Mouse (Mus musculus): ENCODE measurements at regions not wholly inside any gene's neighbourhood (a gene's known extent, or its start where the extent isn't known, plus 50 kb on each side); places are given as distances from the start of the nearest gene placed in this dataset.

- no peak for DNase-seq (ENCODE audit: extremely low spot score in 1 of 2, low spot score in 1 of 2)
Measured at GRCm38 (mm10) chr13:30600194-30600593, 55.0 kb upstream of the Uqcrfs1 start.

GRCm38 (mm10) chr13:30600625-30601407 is 55.7 kb upstream of the Uqcrfs1 start:
- no peak for DNase-seq (ENCODE audit: extremely low spot score in 1 of 2, low spot score in 1 of 2)

DNA sequence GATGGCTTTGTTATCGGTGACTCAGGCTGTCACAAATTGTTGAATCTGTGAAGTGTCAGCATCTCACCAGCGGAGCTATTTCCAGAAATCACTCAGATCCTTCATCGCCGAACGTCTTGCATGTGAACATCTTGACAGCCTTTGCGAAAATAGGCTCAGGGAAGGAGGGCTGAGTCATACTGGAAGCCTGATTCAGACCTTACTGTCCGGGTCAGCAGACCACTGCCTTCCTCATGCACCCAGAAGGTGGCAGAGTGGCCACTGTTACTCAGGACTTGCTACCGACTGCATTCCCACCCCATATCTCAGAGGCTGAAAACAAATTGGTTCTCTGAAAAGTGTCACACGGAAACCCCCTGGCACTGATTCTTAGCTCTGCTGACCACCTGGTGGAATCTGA is 55.9 kb upstream of the Dusp22 start:
- DNase-seq (ENCODE audit: extremely low spot score in 1 of 2, low spot score in 1 of 2): peak in 1 of 2 experiments; percentile 13

GRCm38 (mm10) chr13:30607343-30607742 is 52.5 kb upstream of the Dusp22 start:
- no peak for DNase-seq (ENCODE audit: extremely low spot score in 1 of 2, low spot score in 1 of 2)

- no peak for DNase-seq (ENCODE audit: extremely low spot score in 1 of 2, low spot score in 1 of 2)
Measured at GRCm38 (mm10) chr13:30607881-30608280, 51.9 kb upstream of the Dusp22 start.

GRCm38 (mm10) chr13:30609784-30610183 is 50.0 kb upstream of the Dusp22 start:
- no peak for DNase-seq (ENCODE audit: extremely low spot score in 1 of 2, low spot score in 1 of 2)

Data from layer of hippocampus, postnatal 25 days (tissue).